Mouse (Mus musculus) cerebellum, adult 2 months (tissue): ENCODE measurements around the gene Sult2b1.

Source experiments
- CTCF ChIP-seq: fragments of 200-500 bp; IDR thresholded peaks from 2 replicates; pipeline ENCODE4 v1.5.1; 2011; ENCODE audit warnings: low read depth, mild to moderate bottlenecking, control low read depth, low read length, moderate library complexity, borderline replicate concordance; ENCODE audit not compliant: insufficient read depth
- POLR2A ChIP-seq: fragments of 200-500 bp; IDR thresholded peaks from 2 replicates; pipeline ENCODE4 v1.6.1; 2011; ENCODE audit warnings: low read length, control low read depth, borderline replicate concordance; ENCODE audit not compliant: insufficient read depth

DNA sequence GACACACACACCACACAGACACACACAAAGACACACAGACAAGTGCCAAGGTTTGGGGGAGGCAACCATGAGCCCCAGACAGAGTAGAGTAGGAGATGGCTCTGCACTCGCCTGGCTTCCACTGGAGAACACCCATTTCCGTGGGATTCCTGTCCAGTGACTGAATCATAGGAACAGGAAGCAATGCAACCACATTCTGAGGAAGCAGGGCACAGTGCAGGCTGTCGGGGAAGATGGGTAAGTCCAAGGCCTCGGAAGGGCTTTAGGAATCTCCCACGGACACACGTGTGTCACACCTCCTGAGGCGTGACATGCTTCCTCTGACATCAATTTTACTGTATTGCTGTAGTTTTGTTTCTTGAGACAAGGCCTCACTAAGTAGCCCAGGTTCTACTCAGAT is 36.4 kb downstream of the Sult2b1 start:
- no peak for TF ChIP-seq CTCF
- no peak for TF ChIP-seq POLR2A
